Comparison of ENCODE assay signal across 9 mouse cellular contexts in the genomic region with DNA sequence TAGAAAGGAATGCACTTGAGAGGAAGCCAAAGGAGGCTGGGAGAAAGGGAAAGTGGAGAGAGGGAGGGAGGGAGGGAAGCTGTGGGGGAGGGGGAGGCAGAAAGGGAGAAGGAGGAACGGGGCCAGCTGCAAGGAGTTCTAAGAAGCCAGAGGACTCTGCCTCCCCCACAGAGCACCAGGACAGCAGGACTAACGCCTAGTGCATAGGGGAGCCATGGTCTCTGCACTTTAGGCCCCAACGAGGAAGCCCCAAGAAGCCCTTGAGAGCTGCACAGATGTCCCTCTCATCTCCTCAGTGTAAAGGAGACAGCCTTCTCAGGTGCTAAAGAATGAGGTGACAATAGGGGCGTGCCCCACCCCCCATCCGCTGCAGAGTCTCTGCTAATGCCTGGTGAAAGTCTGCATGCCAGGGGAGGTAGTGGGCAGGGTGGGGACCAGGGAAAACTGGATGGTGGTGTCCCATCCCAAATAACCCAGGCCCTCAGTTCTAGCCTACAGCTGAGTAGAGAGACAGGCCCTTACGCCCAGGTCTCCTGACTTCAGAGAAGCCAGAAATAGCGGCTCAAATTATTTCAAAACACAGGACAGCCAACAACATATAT. TPM values are rescaled to one million over a fixed set of nuclear protein-coding genes. Genes with fewer than 3 reads are reported as not detected.
A peak's percentile ranks its signal among the peaks of the same experiment; 100 is the strongest.
DNase-seq lines count a peak whose midpoint lies in the region; ATAC-seq lines count a peak whose summit lies in the region.
"Had no signal": no experiment of that assay in that cellular context is flagged by ENCODE, and none has a peak within 500 bp of the region (broad histone marks: within the 10 kb centered on the region; RNA-seq: fewer than 3 reads in every experiment).

No protein-coding gene starts in this region.

- peaks cover 44% of the 10 kb centered on the region for H3K4me1 ChIP-seq in midbrain, embryonic 10.5 days
- peaks cover 9% of the 10 kb centered on the region for H3K4me1 ChIP-seq in midbrain, embryonic 16.5 days (ENCODE audit: control insufficient read depth, insufficient read depth, low read length)
- H3K4me1 ChIP-seq in embryonic facial prominence, embryonic 13.5 days, result peaks cover 23% of the 10 kb centered on the region
- peaks cover 27% of the 10 kb centered on the region for H3K4me1 ChIP-seq in intestine, embryonic 14.5 days (replicated peaks; ENCODE audit: control insufficient read depth, insufficient read depth, low read length)

- peak overlapping the region; percentile 57 for H3K27ac ChIP-seq in midbrain, embryonic 10.5 days (replicated peaks)
- H3K27ac ChIP-seq in midbrain, embryonic 16.5 days (ENCODE audit: low read length), result no peak overlapping the region
- peak overlapping the region; percentile 33; the same call in 1 of the 2 replicates for H3K27ac ChIP-seq in embryonic facial prominence, embryonic 13.5 days
- H3K27ac ChIP-seq in intestine, embryonic 14.5 days (ENCODE audit: low read depth), result peak overlapping the region; percentile 57; the same call in 1 of the 2 replicates

- ATAC-seq in midbrain, embryonic 16.5 days, result no peak
- no peak for ATAC-seq in embryonic facial prominence, embryonic 13.5 days (ENCODE audit: insufficient number of reproducible peaks, insufficient read depth, low FRiP score, low TSS enrichment, low read depth)
- no peak; the same call in 1 of the 2 replicates for ATAC-seq in intestine, embryonic 14.5 days (replicated peaks; ENCODE audit: low FRiP score, low TSS enrichment, low read depth)
- no peak for ATAC-seq in CD4-positive, CD25-positive, alpha-beta regulatory T cell, adult 4 months
- ATAC-seq: inflammation-experienced regulatory T-cells, adult 6 months had no signal

- DNase-seq in midbrain, embryonic 10.5 days (ENCODE audit: low spot score), result no peak
- DNase-seq in intestine, embryonic 14.5 days (ENCODE audit: low spot score), result no peak
- peak; percentile 54 to 58 for DNase-seq in lung, postnatal 4 days
- no peak for DNase-seq in yolk sac, embryonic 10.5 days (ENCODE audit: low spot score)
- no peak for DNase-seq in natural killer cell, adult 2 months (ENCODE audit: low spot score in 2 of 2)

- H3K36me3 ChIP-seq in midbrain, embryonic 10.5 days, result no peaks in the 10 kb centered on the region
- H3K36me3 ChIP-seq in midbrain, embryonic 16.5 days (ENCODE audit: control insufficient read depth, insufficient read depth, low read length), result no peaks in the 10 kb centered on the region
- no peaks in the 10 kb centered on the region for H3K36me3 ChIP-seq in embryonic facial prominence, embryonic 13.5 days
- H3K36me3 ChIP-seq in intestine, embryonic 14.5 days (ENCODE audit: control insufficient read depth, insufficient read depth, low read length), result no peaks in the 10 kb centered on the region

- 36% methylated on average over 7 of the region's 7 CpGs for WGBS in midbrain, embryonic 10.5 days
- whole genome bisulfite sequencing in midbrain, embryonic 16.5 days, result 31% methylated on average over 7 of the region's 7 CpGs
- 30% methylated on average over 7 of the region's 7 CpGs for WGBS in embryonic facial prominence, embryonic 13.5 days
- 25% methylated on average over 7 of the region's 7 CpGs for WGBS in intestine, embryonic 14.5 days

- no peaks in the 10 kb centered on the region for H3K9me3 ChIP-seq in midbrain, embryonic 10.5 days (replicated peaks)
- no peaks in the 10 kb centered on the region for H3K9me3 ChIP-seq in midbrain, embryonic 16.5 days (replicated peaks; ENCODE audit: control insufficient read depth, low read length, poor library complexity, severe bottlenecking)
- no peaks in the 10 kb centered on the region for H3K9me3 ChIP-seq in embryonic facial prominence, embryonic 13.5 days
- H3K9me3 ChIP-seq in intestine, embryonic 14.5 days (ENCODE audit: control insufficient read depth, low read length), result no peaks in the 10 kb centered on the region

- no peaks in the 10 kb centered on the region for H3K27me3 ChIP-seq in midbrain, embryonic 10.5 days (ENCODE audit: low read depth, poor library complexity, severe bottlenecking)
- no peaks in the 10 kb centered on the region for H3K27me3 ChIP-seq in midbrain, embryonic 16.5 days (ENCODE audit: control insufficient read depth, insufficient read depth, low read depth, low read length)
- no peaks in the 10 kb centered on the region for H3K27me3 ChIP-seq in embryonic facial prominence, embryonic 13.5 days
- H3K27me3 ChIP-seq in intestine, embryonic 14.5 days (replicated peaks; ENCODE audit: control insufficient read depth, insufficient read depth, low read length), result no peaks in the 10 kb centered on the region

- no peak overlapping the region for H3K4me3 ChIP-seq in midbrain, embryonic 10.5 days
- H3K4me3 ChIP-seq in midbrain, embryonic 16.5 days (ENCODE audit: low read depth, low read length), result no peak overlapping the region
- no peak overlapping the region for H3K4me3 ChIP-seq in embryonic facial prominence, embryonic 13.5 days
- no peak overlapping the region for H3K4me3 ChIP-seq in intestine, embryonic 14.5 days (ENCODE audit: low read depth, low read length)

- H3K9ac ChIP-seq in midbrain, embryonic 16.5 days (ENCODE audit: low read depth, low read length), result no peak overlapping the region
- H3K9ac ChIP-seq in embryonic facial prominence, embryonic 13.5 days, result peak overlapping the region; percentile 27
- no peak overlapping the region for H3K9ac ChIP-seq in intestine, embryonic 14.5 days (ENCODE audit: low read length)

- H3K4me2 ChIP-seq in midbrain, embryonic 16.5 days (ENCODE audit: low read length), result no peak overlapping the region
- no peak overlapping the region for H3K4me2 ChIP-seq in embryonic facial prominence, embryonic 13.5 days
- H3K4me2 ChIP-seq in intestine, embryonic 14.5 days (ENCODE audit: low read length), result no peak overlapping the region

RNA-seq across cellular contexts. Expression of a gene that starts 10.4 kb away (rescaled TPM):
- 11.7 and 12.7 TPM in 2 replicates for polyA plus RNA-seq in midbrain, embryonic 10.5 days (2016; fragmentation: Nextera tagmentation; extraction: Ambion mirVana)
- 3.4 and 4.3 TPM in 2 replicates for polyA plus RNA-seq in midbrain, embryonic 16.5 days (2015; fragmentation: Nextera tagmentation; extraction: Ambion mirVana)
- polyA plus RNA-seq in embryonic facial prominence, embryonic 13.5 days (2015; fragmentation: Nextera tagmentation; extraction: Ambion mirVana), result 9.0 and 9.2 TPM in 2 replicates
- 15.1 and 17.3 TPM in 2 replicates for polyA plus RNA-seq in intestine, embryonic 14.5 days (2014; fragmentation: Nextera tagmentation; extraction: Ambion mirVana)
- under 1 TPM in 1 of 2 experiments, not detected in 1; 0.16 TPM for polyA plus RNA-seq in CD4-positive, CD25-positive, alpha-beta regulatory T cell, adult 4 months (2017; shearing (Covaris generic))
- polyA plus RNA-seq: inflammation-experienced regulatory T-cells, adult 6 months had no signal

Comparison
In these comparisons a context has a peak if more than half of its experiments do, and no peak if none do; other contexts are left out.
1. DNase-seq: peak in lung, postnatal 4 days (2 of 2); none in midbrain, embryonic 10.5 days (single experiment), intestine, embryonic 14.5 days (single experiment), yolk sac, embryonic 10.5 days (single experiment) and natural killer cell, adult 2 months (0 of 2).